Mouse (Mus musculus) embryonic fibroblast, embryonic 13.5 days (primary cell): ENCODE results near the gene Tmem204.

ENCODE experiments used
- CTCF ChIP-seq: IDR thresholded peaks from 2 replicates; pipeline ENCODE4 v1.5.1; 2011; ENCODE audit warnings: mild to moderate bottlenecking, control low read depth, low read length, moderate library complexity, borderline replicate concordance; ENCODE audit not compliant: insufficient read depth
- POLR2A ChIP-seq: IDR thresholded peaks from 2 replicates; pipeline ENCODE4 v1.6.1; 2011; ENCODE audit warnings: low read depth, mild to moderate bottlenecking, control low read depth, low read length, moderate library complexity

DNA sequence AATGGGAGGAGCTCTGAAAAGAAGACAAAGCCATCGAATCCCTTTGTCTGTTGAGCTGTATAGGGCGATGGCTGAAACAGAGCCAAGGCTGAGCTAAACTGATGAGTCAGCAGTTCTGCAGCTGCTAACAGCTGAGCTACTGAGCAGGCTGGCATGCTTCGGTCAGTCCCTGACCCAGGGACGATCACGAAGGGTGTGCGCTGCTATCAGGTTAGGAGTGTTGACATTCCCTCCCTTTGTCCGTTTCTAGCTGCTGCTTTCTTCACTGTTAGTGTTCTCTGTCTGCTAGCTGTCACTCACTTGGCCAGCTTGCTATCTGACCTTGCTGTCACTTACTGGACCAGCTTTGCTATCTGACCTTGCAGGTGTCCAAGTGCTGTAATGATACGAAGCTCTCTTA, 43.7 kb upstream of the Tmem204 start:
- TF ChIP-seq CTCF (no peak), POLR2A (no peak)
